Mouse (Mus musculus) urinary bladder, postnatal 10 days (tissue): ENCODE data around the gene Olfr1318.

Experiments
- DNase-seq: peaks from one replicate; pipeline ENCODE4 v3.0.0; 2022; ENCODE audit warnings: low spot score

Gene Olfr1318

GRCm38 (mm10) chr2:112153898-112154297 is at the start of gene Olfr1318:
Gene Olfr1318 (plus strand): TSS chr2:112154198.
- no peak for DNase-seq

DNA sequence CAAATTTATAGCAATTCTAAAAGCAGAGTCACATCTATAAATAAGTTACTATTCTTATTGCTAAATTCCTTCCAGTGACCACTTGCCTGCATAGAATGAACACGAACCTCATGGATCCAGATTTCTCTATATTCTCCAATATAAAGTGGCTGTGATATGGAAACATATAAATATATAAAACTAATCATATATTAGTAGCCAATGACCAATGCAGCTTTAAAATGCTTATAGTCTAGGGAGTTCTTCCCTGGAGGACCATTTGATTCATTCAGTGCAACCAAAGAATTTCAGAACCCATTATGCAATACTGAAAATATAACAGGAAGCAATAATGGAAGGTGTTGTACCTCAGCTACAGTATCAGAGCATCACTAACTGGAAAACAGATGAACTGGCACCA is 38.7 kb upstream of the Olfr1318 start, which contains the start of gene Olfr1315-ps1:
Gene Olfr1315-ps1, minus strand, starts transcription at position 101 of the 400 bp plus-strand sequence.
- no peak for DNase-seq

GRCm38 (mm10) chr2:112134877-112135276 is 19.1 kb upstream of the Olfr1318 start, which contains the start of gene Olfr1316:
Gene Olfr1316 (minus strand): TSS chr2:112134977.
- DNase-seq = no peak

DNA sequence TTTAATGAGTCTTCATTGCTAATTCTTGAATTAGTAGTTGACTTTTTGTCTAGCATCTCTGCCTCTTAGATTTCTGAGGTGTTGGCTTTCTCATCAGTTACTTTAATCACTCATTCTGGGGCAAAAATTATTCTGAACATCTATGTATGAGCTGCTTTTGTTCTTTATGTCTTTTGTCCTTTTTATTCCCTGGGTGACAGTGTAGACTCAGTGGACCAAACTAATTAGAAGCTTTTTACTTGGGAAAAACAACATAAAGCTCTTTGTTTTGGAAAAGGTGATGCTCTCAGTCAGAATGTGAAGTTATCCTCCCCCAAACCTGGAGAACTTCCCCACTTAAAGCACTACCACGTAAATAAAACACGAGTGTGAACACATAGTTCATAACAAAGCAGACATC is 14.0 kb upstream of the Olfr1318 start, which contains the start of gene Olfr1317:
Gene Olfr1317, plus strand, starts transcription at position 301 of the 400 bp plus-strand sequence.
- no peak for DNase-seq

DNA sequence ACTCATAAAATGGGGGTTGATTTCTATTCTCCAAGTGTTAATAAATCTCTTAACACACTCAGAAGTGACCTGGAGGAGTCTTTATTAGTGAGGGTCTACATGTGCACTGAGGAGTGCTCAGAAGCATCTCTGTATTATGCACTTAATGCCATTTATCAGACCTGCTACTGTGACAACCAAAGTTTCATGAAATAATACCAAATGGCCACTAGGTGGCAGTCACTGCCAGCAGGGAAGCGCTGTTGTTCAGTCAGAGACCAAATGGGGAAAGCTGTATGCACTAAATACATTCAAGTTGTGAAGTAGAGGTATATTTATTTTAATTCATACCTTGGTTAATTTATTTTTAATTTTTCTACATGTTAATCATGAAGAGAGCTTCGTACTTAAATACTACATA is 42.9 kb downstream of the Olfr1318 start:
- no peak for DNase-seq

DNA sequence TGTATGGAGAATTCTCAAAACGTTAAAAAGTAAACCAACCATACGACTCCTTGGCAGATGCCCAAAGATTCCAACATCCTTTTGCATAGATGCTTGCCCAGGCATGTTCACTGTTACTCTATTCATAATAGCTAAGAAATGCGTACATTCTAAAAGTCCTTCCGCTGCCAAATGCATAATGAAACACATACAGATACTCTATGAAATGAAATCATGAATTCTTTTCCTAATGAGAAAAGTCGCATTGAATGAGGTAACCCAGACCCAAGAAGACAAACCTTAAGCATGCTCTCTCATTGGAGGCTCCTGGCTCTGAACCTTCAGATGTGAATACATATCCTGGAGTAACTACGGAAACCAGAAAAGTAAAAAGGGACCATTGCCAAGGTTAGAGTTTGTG is 49.1 kb downstream of the Olfr1318 start:
- DNase-seq = no peak
